Mouse (Mus musculus): Measurements from ENCODE around the gene Ppp2r3c.

- no peak for TF ChIP-seq POLR2A (IDR thresholded peaks at IDR 0.05; ENCODE audit: insufficient read depth, low read length)
- TF ChIP-seq EP300 (IDR thresholded peaks at IDR 0.05; ENCODE audit: insufficient read depth, low read depth, low read length): no peak
Observed at GRCm38 (mm10) chr12:55321642-55322291, 19.0 kb upstream of the Ppp2r3c start.

Measured in ES-Bruce4 (cell line).